Mouse (Mus musculus) layer of hippocampus, adult 2 months (tissue): ENCODE data around the gene Sema3f. TPM values are rescaled to one million over a fixed set of nuclear protein-coding genes. Genes with fewer than 3 reads are reported as not detected.
A peak's percentile ranks its signal among the peaks of the same experiment; 100 is the strongest.

ENCODE experiments used
- DNase-seq, 2 experiments: peaks; one replicate each; pipeline ENCODE4 v3.0.0; 2022; ENCODE audit warnings: low spot score in 2 of 2
- H3K27ac ChIP-seq: fragments of 200-600 bp; 2 replicates; pipeline ENCODE4 v1.8.1; 2022
- H3K4me3 ChIP-seq: fragments of 200-600 bp; 2 replicates; pipeline ENCODE4 v1.8.1; 2022; ENCODE audit warnings: mild to moderate bottlenecking
- CTCF ChIP-seq: fragments of 200-600 bp; conservative IDR thresholded peaks from 2 replicates; pipeline ENCODE4 v1.8.1; 2022; ENCODE audit warnings: antibody characterized with exemption, mild to moderate bottlenecking, moderate library complexity
- total RNA-seq, 2 experiments: library from RNA; stranded (reverse); gene quantifications; 2 replicates each; pipeline ENCODE4 v1.2.3; 2021

Sema3f gene
- total RNA-seq, 2 experiments from 2014 or later: 2.8 to 3.5 TPM

DNA sequence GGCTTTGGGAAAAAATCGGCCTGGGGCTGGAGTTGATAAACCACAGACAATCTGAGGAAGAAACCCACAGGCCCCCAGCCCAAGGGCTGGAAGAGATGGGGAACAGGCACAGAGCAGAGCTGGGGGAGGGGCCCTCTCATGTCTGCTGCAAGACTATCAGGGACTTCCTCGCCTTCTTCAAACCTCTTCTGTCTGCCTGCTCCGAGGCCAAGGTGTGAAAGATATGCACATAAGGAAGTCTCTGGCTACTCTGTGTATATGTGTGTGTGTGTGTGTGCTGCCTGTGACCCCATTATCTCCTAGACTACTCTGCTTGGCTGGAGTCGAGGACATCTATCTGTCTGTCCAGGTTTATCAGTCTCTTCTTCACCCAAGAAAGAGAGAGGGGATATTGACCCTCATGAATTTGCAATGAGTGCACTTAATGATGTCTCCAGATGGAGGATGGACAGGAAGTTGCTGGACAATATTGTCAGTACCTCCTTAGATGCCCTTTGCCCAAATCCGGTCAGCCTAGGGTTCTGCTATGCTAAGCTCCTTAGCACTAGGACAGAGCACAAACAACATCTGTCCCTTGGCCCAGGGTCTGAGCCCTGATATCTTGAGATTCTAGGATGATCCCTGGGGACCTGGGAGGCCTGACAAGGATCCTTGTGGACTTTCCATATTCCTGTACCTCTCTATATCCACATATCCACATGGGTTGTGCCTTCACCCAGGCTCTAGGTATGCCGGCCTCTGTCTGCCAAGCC is 18.8 kb upstream of the Sema3f start:
- Histone ChIP-seq H3K27ac (no peak overlapping the region), H3K4me3 (no peak overlapping the region)
- TF ChIP-seq CTCF: no peak
- no peak for DNase-seq

GRCm38 (mm10) chr9:107727041-107727440 is 16.8 kb upstream of the Sema3f start:
- Histone ChIP-seq H3K4me3 (no peak overlapping the region), H3K27ac (no peak overlapping the region)
- no peak for DNase-seq
- no peak for TF ChIP-seq CTCF

- H3K4me3 ChIP-seq: no peak overlapping the region
- DNase-seq: no peak
- TF ChIP-seq CTCF: no peak
- no peak overlapping the region for H3K27ac ChIP-seq
Measured at GRCm38 (mm10) chr9:107724796-107725195, 14.5 kb upstream of the Sema3f start.

GRCm38 (mm10) chr9:107723794-107724531 is 13.7 kb upstream of the Sema3f start:
- no peak for TF ChIP-seq CTCF
- DNase-seq: no peak
- H3K27ac ChIP-seq: no peak overlapping the region
- no peak overlapping the region for H3K4me3 ChIP-seq

DNA sequence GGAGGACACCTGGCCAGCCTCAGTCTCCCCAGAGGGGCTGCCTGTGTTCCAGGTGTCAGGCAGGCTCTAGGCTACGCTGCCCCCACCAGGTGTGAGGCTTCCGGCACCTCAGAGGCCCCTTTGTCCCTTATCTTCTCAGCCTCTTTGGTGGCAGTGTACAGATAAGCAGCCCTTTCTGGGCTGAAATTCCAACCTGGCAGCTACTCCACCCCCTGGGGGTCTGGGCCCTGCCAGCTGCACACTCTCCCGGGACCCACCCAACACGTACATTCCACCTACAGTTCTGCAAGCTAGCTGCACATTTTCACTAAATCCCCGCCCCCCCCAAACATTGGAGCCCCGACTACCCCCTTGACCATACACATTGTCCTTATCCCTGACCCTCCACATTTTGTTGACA is 13.0 kb upstream of the Sema3f start:
- H3K27ac ChIP-seq: no peak overlapping the region
- TF ChIP-seq CTCF: no peak
- no peak for DNase-seq
- no peak overlapping the region for H3K4me3 ChIP-seq

GRCm38 (mm10) chr9:107718781-107719540 is 8.7 kb upstream of the Sema3f start:
- no peak for DNase-seq
- no peak overlapping the region for H3K4me3 ChIP-seq
- TF ChIP-seq CTCF: no peak
- no peak overlapping the region for H3K27ac ChIP-seq

DNA sequence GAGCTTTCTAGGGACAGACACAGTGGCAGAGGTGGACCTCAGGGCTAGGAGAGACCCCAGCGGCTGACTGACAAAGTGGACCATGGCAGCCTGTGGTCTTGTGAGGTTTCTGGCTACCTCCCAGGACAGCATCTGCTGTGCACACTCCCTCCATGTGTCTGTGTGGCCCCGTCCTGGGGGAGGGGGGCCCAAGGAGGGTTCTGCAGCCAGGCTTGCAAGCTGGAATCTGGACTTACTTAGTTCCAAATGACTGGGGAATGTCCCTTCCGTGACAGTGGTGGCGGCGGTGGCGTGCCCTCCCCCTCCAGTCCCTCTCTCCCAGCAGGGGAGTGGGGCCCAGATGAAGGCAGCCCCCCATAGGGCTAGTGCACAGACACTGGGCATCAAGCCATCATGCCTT is 6.7 kb upstream of the Sema3f start:
- Histone ChIP-seq H3K4me3 (no peak overlapping the region), H3K27ac (no peak overlapping the region)
- DNase-seq: no peak
- no peak for TF ChIP-seq CTCF

DNA sequence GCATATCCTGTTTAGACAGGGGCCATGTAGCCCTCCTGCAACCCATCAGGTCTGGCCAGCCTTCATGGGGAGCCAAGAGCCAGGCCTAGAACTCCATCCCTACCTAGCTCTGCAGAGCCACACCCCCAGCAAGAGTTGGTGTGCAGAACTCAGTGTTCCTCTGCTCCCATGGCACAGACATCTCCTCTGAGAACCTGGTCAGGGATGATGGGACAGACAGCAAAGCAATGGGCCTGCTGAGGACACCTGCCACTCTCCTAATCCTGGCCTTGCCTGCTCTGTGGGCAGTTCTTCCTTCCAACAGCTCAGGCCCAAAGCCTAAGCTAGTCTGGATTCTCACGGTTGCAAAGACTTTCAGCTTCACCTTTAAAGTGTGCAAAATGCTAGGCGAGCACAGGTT is 5.4 kb upstream of the Sema3f start:
- Histone ChIP-seq H3K4me3 (no peak overlapping the region), H3K27ac (no peak overlapping the region)
- TF ChIP-seq CTCF: no peak
- DNase-seq: no peak

GRCm38 (mm10) chr9:107714221-107714952 is 4.1 kb upstream of the Sema3f start:
- no peak for TF ChIP-seq CTCF
- no peak overlapping the region for H3K27ac ChIP-seq

DNA sequence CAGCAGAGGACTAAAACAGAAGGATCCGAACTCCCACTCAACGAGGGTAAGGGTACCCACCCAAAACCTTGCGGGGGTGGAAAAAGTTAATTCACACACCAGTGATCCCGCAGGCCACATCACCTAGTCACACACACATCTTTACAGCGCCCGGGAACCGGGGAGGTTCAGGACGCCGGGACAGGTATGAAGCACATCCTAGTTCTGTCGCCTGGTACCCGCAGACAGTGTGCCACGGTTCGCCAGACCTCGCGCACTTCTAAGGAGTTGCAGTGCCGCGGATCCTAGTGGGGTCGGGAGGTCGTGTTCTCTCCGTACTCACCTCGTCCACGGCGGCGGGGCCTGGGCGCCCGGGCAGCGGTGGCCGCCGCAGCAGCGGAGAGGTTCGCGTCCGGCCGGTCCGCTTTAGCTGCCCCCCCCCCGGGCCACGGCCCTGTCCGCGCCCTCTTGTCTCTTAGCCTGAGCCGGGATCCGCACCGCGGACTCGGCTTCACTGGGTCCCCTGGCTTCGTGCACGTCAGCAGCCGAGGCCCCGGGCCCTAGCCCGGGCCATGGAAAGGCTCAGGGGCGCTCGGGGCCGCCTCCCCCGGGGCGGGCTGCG is 1.1 kb downstream of the Sema3f start:
- TF ChIP-seq CTCF: no peak
- no peak for DNase-seq
- Histone ChIP-seq H3K4me3 (peak overlapping the region; percentile 60), H3K27ac (no peak overlapping the region)

More at GRCm38 (mm10) chr9:107714221-107714952, 4.1 kb upstream of the Sema3f start:
- no peak for DNase-seq
- H3K4me3 ChIP-seq: no peak overlapping the region

DNA sequence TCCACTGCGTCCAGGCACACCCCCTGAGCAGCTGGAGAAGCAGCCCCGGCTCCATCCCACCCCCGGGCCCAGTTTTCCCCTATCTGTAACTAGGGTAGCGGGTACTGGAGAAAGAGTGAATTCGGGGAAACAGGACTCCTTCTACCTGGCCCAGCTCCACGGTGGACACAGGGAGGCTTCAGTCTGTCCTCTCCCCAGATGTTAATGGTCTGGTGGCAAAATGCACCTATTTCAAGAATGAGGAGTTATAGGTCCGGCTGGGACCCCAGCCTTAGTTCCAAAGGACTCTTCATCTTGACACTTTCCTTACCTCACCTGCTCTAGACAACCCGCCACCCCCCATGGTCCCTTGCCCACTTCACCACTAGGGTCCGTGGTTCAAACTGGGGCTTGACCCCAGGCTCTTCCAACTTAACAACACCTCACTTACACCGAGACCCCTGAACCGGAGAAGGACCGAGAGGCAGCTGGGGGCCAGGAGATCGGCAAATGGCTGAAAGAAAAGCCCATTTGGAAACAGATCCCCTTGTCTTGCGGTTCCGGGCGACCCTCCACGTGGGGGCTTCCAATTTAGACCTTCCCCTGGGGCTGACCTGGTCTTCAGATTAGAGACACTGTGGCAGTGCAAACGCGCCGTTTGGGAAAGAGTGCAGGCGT is 1.7 kb downstream of the Sema3f start:
- DNase-seq: no peak
- Histone ChIP-seq H3K4me3 (no peak overlapping the region; the same call in 1 of the 2 replicates), H3K27ac (no peak overlapping the region)
- no peak for TF ChIP-seq CTCF
